Mouse (Mus musculus): ENCODE measurements at regions not wholly inside any gene's neighbourhood (a gene's known extent, or its start where the extent isn't known, plus 50 kb on each side); places are given as distances from the start of the nearest gene placed in this dataset.

DNA sequence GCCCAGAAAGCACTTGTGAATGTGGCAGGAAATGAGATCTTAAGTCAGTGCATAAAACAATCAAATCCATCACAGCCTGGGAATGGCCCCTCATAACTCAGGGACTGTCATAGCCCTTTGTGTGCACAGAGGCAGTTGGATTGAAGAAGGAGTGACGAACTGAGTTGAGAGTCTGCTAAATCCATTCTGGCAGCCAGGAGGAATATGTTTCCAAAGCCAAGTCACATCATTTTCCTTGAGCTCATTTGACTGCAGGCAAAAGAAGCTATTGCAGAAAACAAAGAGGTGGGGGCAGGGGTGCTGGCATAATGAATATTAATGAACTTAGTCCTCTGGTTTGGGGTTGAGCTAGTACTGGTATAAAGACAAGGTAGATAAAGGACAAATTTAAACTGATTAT is 620.0 kb downstream of the Dhx35 start:
- no peak for TF ChIP-seq CTCF (IDR thresholded peaks at IDR 0.05; ENCODE audit: insufficient read depth, low read length)
- TF ChIP-seq POLR2A (IDR thresholded peaks at IDR 0.05; ENCODE audit: borderline replicate concordance, extremely low read depth, low read depth, low read length), result no peak
